Mouse (Mus musculus) testis, adult 2 months (tissue): ENCODE results near the gene Tmem150c. TPM values are rescaled to one million over a fixed set of nuclear protein-coding genes. Genes with fewer than 3 reads are reported as not detected.

Experiments
- H3K27ac ChIP-seq: fragments of 200-500 bp; 2 replicates; pipeline ENCODE4 v1.5.1; 2012; ENCODE audit warnings: low read depth, low read length; ENCODE audit not compliant: control insufficient read depth, insufficient read depth
- H3K27me3 ChIP-seq: fragments of 200-500 bp; 2 replicates; pipeline ENCODE4 v1.6.1; 2012; ENCODE audit warnings: mild to moderate bottlenecking, low read length, moderate library complexity; ENCODE audit not compliant: control insufficient read depth, insufficient read depth
- H3K36me3 ChIP-seq: fragments of 200-500 bp; 2 replicates; pipeline ENCODE4 v1.6.1; 2012; ENCODE audit warnings: mild to moderate bottlenecking, low read length; ENCODE audit not compliant: control insufficient read depth, insufficient read depth
- H3K4me1 ChIP-seq: fragments of 200-500 bp; 2 replicates; pipeline ENCODE4 v1.6.1; 2012; ENCODE audit warnings: low read length; ENCODE audit not compliant: control insufficient read depth, insufficient read depth
- H3K4me3 ChIP-seq: fragments of 200-500 bp; 2 replicates; pipeline ENCODE4 v1.5.1; 2012; ENCODE audit warnings: low read depth, mild to moderate bottlenecking, low read length, moderate library complexity, mixed read lengths; ENCODE audit not compliant: control insufficient read depth
- CTCF ChIP-seq: fragments of 200-500 bp; IDR thresholded peaks from 2 replicates; pipeline ENCODE4 v1.5.1; 2012; ENCODE audit warnings: low read depth, mild to moderate bottlenecking, inconsistent platforms, low read length, moderate library complexity; ENCODE audit not compliant: control insufficient read depth, insufficient read depth, insufficient replicate concordance
- POLR2A ChIP-seq: fragments of 200-500 bp; IDR thresholded peaks from 2 replicates; pipeline ENCODE4 v1.6.1; 2012; ENCODE audit warnings: low read depth, mild to moderate bottlenecking, inconsistent platforms, low read length, moderate library complexity; ENCODE audit not compliant: control insufficient read depth
- polyA plus RNA-seq: library from polyadenylated mRNA; depleted of rRNA; stranded (reverse); fragments of >200 nt; gene quantifications from 2 replicates; pipeline ENCODE4 v1.2.3, GENCODE M21; 2012

Gene Tmem150c
- polyA plus RNA-seq, 1 experiment: 4.6 TPM

GRCm38 (mm10) chr5:100144836-100145235 is 14.8 kb downstream of the Tmem150c start:
- H3K27ac ChIP-seq: no peak overlapping the region
- no peaks in the 10 kb centered on the region for H3K27me3 ChIP-seq
- H3K4me1 ChIP-seq: peaks cover 2% of the 10 kb centered on the region; the same call in 1 of the 2 replicates
- no peak overlapping the region for H3K4me3 ChIP-seq
- no peaks in the 10 kb centered on the region for H3K36me3 ChIP-seq
- TF ChIP-seq POLR2A: no peak
- no peak for TF ChIP-seq CTCF

GRCm38 (mm10) chr5:100127283-100127682 is 32.3 kb downstream of the Tmem150c start:
- TF ChIP-seq CTCF: no peak
- TF ChIP-seq POLR2A: no peak
- Histone ChIP-seq H3K27ac (no peak overlapping the region), H3K27me3 (no peaks in the 10 kb centered on the region), H3K36me3 (no peaks in the 10 kb centered on the region), H3K4me1 (no peaks in the 10 kb centered on the region), H3K4me3 (no peak overlapping the region)

DNA sequence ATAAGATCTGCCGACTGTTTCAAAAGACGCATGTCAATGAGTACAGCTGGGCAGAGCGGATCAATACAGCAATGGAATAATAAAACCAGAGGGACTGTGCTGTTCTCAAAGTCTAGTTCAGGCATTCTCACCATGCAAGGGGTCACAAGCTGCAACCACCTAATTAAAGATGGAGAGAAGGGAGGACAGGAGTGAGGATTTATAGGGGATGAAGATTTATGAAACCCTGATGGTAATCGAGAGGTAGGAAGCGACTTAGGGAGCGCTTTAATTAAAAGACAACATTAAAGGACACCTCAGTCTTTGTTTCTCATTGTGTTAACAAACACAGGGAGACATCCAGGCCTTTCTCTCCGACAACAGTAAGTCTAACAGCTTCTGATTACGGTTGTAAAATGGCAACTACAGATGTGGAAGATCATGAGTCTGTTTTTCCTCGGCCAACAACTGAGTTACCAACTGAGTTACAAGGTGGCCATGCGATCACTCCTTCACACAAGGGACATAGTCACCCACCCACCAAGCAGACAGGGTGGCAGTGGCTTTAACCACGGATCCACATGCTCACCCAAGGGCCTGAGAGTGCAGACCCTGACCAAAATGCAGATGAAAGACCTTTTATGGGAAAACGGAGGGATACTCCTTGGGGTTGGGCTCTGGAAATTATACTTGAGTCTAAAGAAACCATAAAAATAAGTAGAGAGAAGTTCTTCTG is 34.0 kb downstream of the Tmem150c start:
- TF ChIP-seq POLR2A (no peak), CTCF (no peak)
- no peaks in the 10 kb centered on the region for H3K27me3 ChIP-seq
- peaks cover 5% of the 10 kb centered on the region for H3K4me1 ChIP-seq
- H3K4me3 ChIP-seq: no peak overlapping the region
- no peaks in the 10 kb centered on the region for H3K36me3 ChIP-seq
- no peak overlapping the region for H3K27ac ChIP-seq

- no peak for TF ChIP-seq POLR2A
- TF ChIP-seq CTCF: no peak
- Histone ChIP-seq H3K27ac (no peak overlapping the region), H3K4me1 (peaks cover 6% of the 10 kb centered on the region), H3K36me3 (no peaks in the 10 kb centered on the region), H3K4me3 (no peak overlapping the region), H3K27me3 (no peaks in the 10 kb centered on the region)
These were observed 35.1 kb downstream of the Tmem150c start for GRCm38 (mm10) chr5:100124530-100124929.

GRCm38 (mm10) chr5:100123283-100123682 is 36.3 kb downstream of the Tmem150c start:
- H3K27me3 ChIP-seq: no peaks in the 10 kb centered on the region
- H3K27ac ChIP-seq: no peak overlapping the region
- H3K36me3 ChIP-seq: no peaks in the 10 kb centered on the region
- H3K4me3 ChIP-seq: no peak overlapping the region
- H3K4me1 ChIP-seq: peaks cover 6% of the 10 kb centered on the region
- TF ChIP-seq POLR2A: no peak
- no peak for TF ChIP-seq CTCF

DNA sequence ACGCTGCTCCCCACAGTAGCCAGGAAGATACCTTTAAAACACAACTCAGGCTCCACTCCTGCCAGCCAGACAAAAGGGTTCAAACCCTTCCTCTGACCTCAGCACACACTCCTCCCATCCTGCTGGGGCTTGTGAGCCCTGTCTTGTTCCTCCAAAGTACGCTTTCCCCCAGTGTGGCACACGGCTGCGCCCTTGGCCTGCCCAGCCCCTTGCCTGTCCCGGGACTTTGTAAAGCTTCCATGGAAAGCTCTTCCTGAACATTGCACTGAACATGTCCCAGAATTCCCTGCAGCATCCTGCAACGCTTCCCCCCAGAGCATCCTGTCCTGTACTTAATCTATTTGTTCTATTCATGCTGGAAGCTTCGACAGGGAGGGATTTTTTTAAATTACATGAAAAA is 38.4 kb downstream of the Tmem150c start:
- H3K36me3 ChIP-seq: no peaks in the 10 kb centered on the region
- H3K4me1 ChIP-seq: peaks cover 6% of the 10 kb centered on the region
- H3K27me3 ChIP-seq: no peaks in the 10 kb centered on the region
- no peak overlapping the region for H3K4me3 ChIP-seq
- no peak for TF ChIP-seq CTCF
- no peak for TF ChIP-seq POLR2A
- no peak overlapping the region for H3K27ac ChIP-seq

DNA sequence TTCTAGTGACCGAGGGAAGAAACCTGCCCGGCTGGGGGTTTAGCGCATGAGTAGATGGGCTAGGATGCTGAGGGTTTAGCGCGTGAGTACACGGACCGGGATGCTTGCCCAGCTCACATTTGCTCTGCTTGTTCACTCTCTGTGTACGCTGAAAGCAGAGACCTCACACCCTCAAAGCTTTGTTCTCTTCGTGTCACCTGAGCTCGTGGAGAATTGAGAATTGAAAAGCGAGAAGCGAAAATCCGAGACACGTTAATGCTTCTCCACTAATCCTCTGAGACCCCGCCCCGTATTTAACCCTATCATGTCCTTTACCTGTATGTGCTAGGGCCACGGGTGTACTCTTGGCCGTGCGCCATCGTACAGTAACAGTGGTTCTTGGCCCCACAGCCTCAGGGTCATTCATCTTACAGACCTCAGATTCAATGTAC is 38.9 kb downstream of the Tmem150c start:
- no peak overlapping the region for H3K27ac ChIP-seq
- no peak for TF ChIP-seq POLR2A
- TF ChIP-seq CTCF: no peak

DNA sequence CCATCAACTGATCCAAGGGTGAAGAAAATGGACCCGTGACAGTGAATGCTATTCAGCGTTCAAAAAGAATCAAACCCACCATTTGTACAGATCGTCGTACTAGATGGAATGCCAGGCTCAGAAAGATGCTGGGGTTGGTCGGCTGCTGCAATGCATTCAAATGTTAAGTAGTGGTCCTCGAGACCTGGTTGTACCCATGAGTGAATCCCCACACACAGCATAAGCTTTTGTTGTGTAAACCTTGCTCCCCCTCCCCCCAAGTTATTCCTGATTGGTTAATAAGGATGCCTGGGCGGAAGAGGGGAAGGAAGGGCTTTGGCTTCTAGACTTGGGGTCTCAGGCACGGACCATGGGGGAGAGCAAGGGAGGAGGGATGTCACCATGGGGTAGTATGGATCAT is 40.3 kb downstream of the Tmem150c start:
- TF ChIP-seq POLR2A (no peak), CTCF (no peak)
- Histone ChIP-seq H3K4me3 (no peak overlapping the region), H3K27ac (no peak overlapping the region), H3K36me3 (no peaks in the 10 kb centered on the region), H3K4me1 (peaks cover 6% of the 10 kb centered on the region), H3K27me3 (no peaks in the 10 kb centered on the region)

More for the DNA sequence above, 38.9 kb downstream of the Tmem150c start:
- Histone ChIP-seq H3K4me3 (no peak overlapping the region), H3K4me1 (peaks cover 6% of the 10 kb centered on the region), H3K36me3 (no peaks in the 10 kb centered on the region), H3K27me3 (no peaks in the 10 kb centered on the region)
